Mouse (Mus musculus): Measurements from ENCODE around the gene Fv1. TPM values are rescaled to one million over a fixed set of nuclear protein-coding genes. Genes with fewer than 3 reads are reported as not detected.

Gene Fv1
- total RNA-seq, 2 experiments from 2014 or later, result 11.2 to 14.3 TPM

GRCm38 (mm10) chr4:147883041-147883440, 14.3 kb downstream of the Fv1 start:
- DNase-seq, result no peak
- intact Hi-C loops (cut with DNase I), result no loop called here

- DNase-seq, result no peak
- intact Hi-C loops (cut with DNase I), result no loop called here
Observed at GRCm38 (mm10) chr4:147884138-147884537, 15.4 kb downstream of the Fv1 start.

- intact Hi-C loops (cut with DNase I), result no loop called here
- DNase-seq, result no peak
Observed at GRCm38 (mm10) chr4:147886158-147886557, 17.4 kb downstream of the Fv1 start.

- no peak for DNase-seq
- intact Hi-C loops (cut with DNase I), result no loop called here
Observed at GRCm38 (mm10) chr4:147887277-147887676, 18.5 kb downstream of the Fv1 start.

GRCm38 (mm10) chr4:147888237-147888636, 19.5 kb downstream of the Fv1 start:
- intact Hi-C loops (cut with DNase I), result no loop called here

GRCm38 (mm10) chr4:147890341-147890740, 21.6 kb downstream of the Fv1 start:
- no peak for DNase-seq
- intact Hi-C loops (cut with DNase I), result no loop called here

More at GRCm38 (mm10) chr4:147888237-147888636, 19.5 kb downstream of the Fv1 start:
- no peak for DNase-seq

GRCm38 (mm10) chr4:147895815-147896330, 27.1 kb downstream of the Fv1 start:
- intact Hi-C loops (cut with DNase I), result no loop called here

GRCm38 (mm10) chr4:147896411-147896810, 27.6 kb downstream of the Fv1 start:
- DNase-seq, result peak; percentile 56 to 67
- intact Hi-C loops (cut with DNase I), result no loop called here

More at GRCm38 (mm10) chr4:147895815-147896330, 27.1 kb downstream of the Fv1 start:
- peak; percentile 59 to 66 for DNase-seq

GRCm38 (mm10) chr4:147897348-147897747, 28.6 kb downstream of the Fv1 start:
- intact Hi-C loops (cut with DNase I), result no loop called here
- peak; percentile 72 to 79 for DNase-seq

- peak in 1 of 2 experiments; percentile 65 for DNase-seq
- intact Hi-C loops (cut with DNase I), result no loop called here
Observed at GRCm38 (mm10) chr4:147900452-147900851, 31.7 kb downstream of the Fv1 start.

GRCm38 (mm10) chr4:147902906-147903500, 34.2 kb downstream of the Fv1 start:
- intact Hi-C loops (cut with DNase I), result no loop called here
- DNase-seq, result no peak

- peak in 1 of 2 experiments; percentile 46 for DNase-seq
- intact Hi-C loops (cut with DNase I), result no loop called here
Observed at GRCm38 (mm10) chr4:147903601-147904000, 34.8 kb downstream of the Fv1 start.

GRCm38 (mm10) chr4:147904313-147905089, 35.7 kb downstream of the Fv1 start, which contains the start of gene Mfn2:
Mfn2 (minus strand) TSS chr4:147904704.
- peak; percentile 94 to 95 for DNase-seq
- intact Hi-C loops (cut with DNase I), result no loop called here

- intact Hi-C loops (cut with DNase I), result no loop called here
- no peak for DNase-seq
Observed at GRCm38 (mm10) chr4:147905090-147905659, 36.4 kb downstream of the Fv1 start.

- DNase-seq, result peak in 1 of 2 experiments; percentile 19
- intact Hi-C loops (cut with DNase I), result no loop called here
Observed at GRCm38 (mm10) chr4:147906230-147906629, 37.5 kb downstream of the Fv1 start.

GRCm38 (mm10) chr4:147909486-147909885, 40.7 kb downstream of the Fv1 start:
- peak; percentile 75 for DNase-seq
- intact Hi-C loops (cut with DNase I), result no loop called here

GRCm38 (mm10) chr4:147918459-147919121, 49.8 kb downstream of the Fv1 start:
- peak; percentile 65 to 84 for DNase-seq
- intact Hi-C loops (cut with DNase I), result loop anchor here (2.0 kb wide), 1 partner anchor 34 kb away; no protein-coding TSS in a partner anchor
